Mouse (Mus musculus): ENCODE data around the gene Pcsk4. TPM values are rescaled to one million over a fixed set of nuclear protein-coding genes. Genes with fewer than 3 reads are reported as not detected.

The Pcsk4 gene
- polyA plus RNA-seq, 1 experiment from 2014 or later: 3.8 TPM

- Histone ChIP-seq H3K4me1 (replicated peaks; ENCODE audit: control insufficient read depth, insufficient read depth, low read length) (peaks cover 18% of the 10 kb centered on the region; the same call in 1 of the 2 replicates), H3K4me2 (ENCODE audit: low read depth, low read length, severe bottlenecking) (peak overlapping the region; percentile 74), H3K9ac (ENCODE audit: low read length) (peak overlapping the region; percentile 51), H3K27ac (ENCODE audit: low read depth, low read length) (no peak overlapping the region), H3K27me3 (ENCODE audit: control insufficient read depth, insufficient read depth, low read length) (no peaks in the 10 kb centered on the region; the same call in 1 of the 2 replicates), H3K36me3 (ENCODE audit: control insufficient read depth, insufficient read depth, low read length) (no peaks in the 10 kb centered on the region; the same call in 1 of the 2 replicates), H3K9me3 (ENCODE audit: control insufficient read depth, low read length) (no peaks in the 10 kb centered on the region), H3K4me3 (ENCODE audit: low read depth, low read length) (peak overlapping the region; percentile 44)
- WGBS: 7% methylated on average over 28 of the region's 28 CpGs
- DNase-seq (ENCODE audit: low spot score) (peak; percentile 76), ATAC-seq (replicated peaks; ENCODE audit: low FRiP score) (no peak)
These were observed 6.5 kb downstream of the Pcsk4 start for GRCm38 (mm10) chr10:80322811-80323211.

DNA sequence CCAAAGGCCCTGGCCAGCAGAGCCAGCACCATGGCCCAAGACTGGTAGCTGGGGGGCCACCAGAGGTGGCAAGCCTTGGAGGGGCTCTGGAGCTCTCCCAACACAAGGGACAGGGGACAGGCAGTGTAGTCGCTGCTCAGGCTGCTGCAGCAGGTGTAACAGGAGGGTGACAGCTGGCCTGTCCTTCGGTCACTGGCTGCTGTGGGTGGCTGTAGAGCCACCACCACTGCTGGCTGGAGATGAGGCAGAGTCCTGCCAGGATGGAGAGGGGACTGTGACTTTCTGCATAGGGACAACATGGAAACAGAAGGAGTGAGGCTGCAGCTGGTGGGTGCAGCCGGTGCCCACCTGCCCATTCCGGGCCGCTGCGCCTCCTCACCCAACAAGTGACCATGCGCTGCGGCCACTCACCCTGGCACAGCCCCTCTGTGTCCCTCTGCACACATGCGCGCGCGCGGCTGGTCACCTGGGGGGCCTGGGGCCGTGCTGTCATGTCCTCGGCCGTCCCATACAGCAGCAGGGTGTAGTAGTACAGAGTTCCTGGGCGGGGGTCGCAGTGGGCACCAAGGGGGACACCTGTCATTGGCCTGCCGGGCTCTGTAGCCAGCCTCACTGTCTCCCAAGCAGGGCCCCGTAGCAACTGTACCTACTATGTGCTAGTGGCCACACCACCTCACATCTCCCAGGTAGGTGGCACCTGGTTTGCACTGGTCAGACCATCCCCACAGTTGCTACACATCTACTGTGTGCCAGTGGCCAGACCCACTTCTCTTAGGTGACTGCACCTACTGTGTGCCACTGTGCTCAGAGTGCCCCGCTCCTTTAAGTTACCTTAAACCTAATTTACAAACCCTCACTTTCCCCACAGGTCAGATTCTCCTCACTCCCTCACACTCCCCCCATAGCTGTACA lies 7.4 kb downstream of the Pcsk4 start:
- Histone ChIP-seq H3K27ac (ENCODE audit: low read depth, low read length) (no peak overlapping the region), H3K36me3 (ENCODE audit: control insufficient read depth, insufficient read depth, low read length) (no peaks in the 10 kb centered on the region; the same call in 1 of the 2 replicates), H3K4me1 (replicated peaks; ENCODE audit: control insufficient read depth, insufficient read depth, low read length) (peaks cover 18% of the 10 kb centered on the region; the same call in 1 of the 2 replicates), H3K9me3 (ENCODE audit: control insufficient read depth, low read length) (no peaks in the 10 kb centered on the region), H3K27me3 (ENCODE audit: control insufficient read depth, insufficient read depth, low read length) (no peaks in the 10 kb centered on the region; the same call in 1 of the 2 replicates), H3K4me2 (ENCODE audit: low read depth, low read length, severe bottlenecking) (peak overlapping the region; percentile 8; the same call in 1 of the 2 replicates), H3K9ac (ENCODE audit: low read length) (no peak overlapping the region), H3K4me3 (ENCODE audit: low read depth, low read length) (peak overlapping the region; percentile 44)
- no peak for ATAC-seq (replicated peaks; ENCODE audit: low FRiP score)
- DNase-seq (ENCODE audit: low spot score): peak; percentile 60
- 93% methylated on average over 21 of the region's 21 CpGs for WGBS

GRCm38 (mm10) chr10:80321014-80321669 lies 8.2 kb downstream of the Pcsk4 start:
- H3K4me1 ChIP-seq (replicated peaks; ENCODE audit: control insufficient read depth, insufficient read depth, low read length): peaks cover 18% of the 10 kb centered on the region
- no peak overlapping the region for H3K4me3 ChIP-seq (ENCODE audit: low read depth, low read length)
- H3K27ac ChIP-seq (ENCODE audit: low read depth, low read length): no peak overlapping the region
- DNase-seq (ENCODE audit: low spot score): no peak
- 80% methylated on average over 6 of the region's 6 CpGs for whole genome bisulfite sequencing
- no peak overlapping the region for H3K4me2 ChIP-seq (ENCODE audit: low read depth, low read length, severe bottlenecking)
- H3K9ac ChIP-seq (ENCODE audit: low read length): no peak overlapping the region
- no peak for ATAC-seq (replicated peaks; ENCODE audit: low FRiP score)
- no peaks in the 10 kb centered on the region for H3K9me3 ChIP-seq (ENCODE audit: control insufficient read depth, low read length)
- H3K36me3 ChIP-seq (ENCODE audit: control insufficient read depth, insufficient read depth, low read length): no peaks in the 10 kb centered on the region; the same call in 1 of the 2 replicates
- no peaks in the 10 kb centered on the region; the same call in 1 of the 2 replicates for H3K27me3 ChIP-seq (ENCODE audit: control insufficient read depth, insufficient read depth, low read length)

- DNase-seq (ENCODE audit: low spot score): peak; percentile 93
- H3K27me3 ChIP-seq (ENCODE audit: control insufficient read depth, insufficient read depth, low read length): peaks cover 4% of the 10 kb centered on the region
- WGBS: under 1% methylated on average over 34 of the region's 34 CpGs
- H3K4me2 ChIP-seq (ENCODE audit: low read depth, low read length, severe bottlenecking): peak within 1 kb of the TSS; percentile 86
- H3K36me3 ChIP-seq (ENCODE audit: control insufficient read depth, insufficient read depth, low read length): no peaks in the 10 kb centered on the region; the same call in 1 of the 2 replicates
- H3K4me1 ChIP-seq (replicated peaks; ENCODE audit: control insufficient read depth, insufficient read depth, low read length): peaks cover 23% of the 10 kb centered on the region
- 0 out of 2 replicates have a peak within 1 kb of the TSS, but pooled peaks have one; percentile 25 for H3K27ac ChIP-seq (ENCODE audit: low read depth, low read length)
- peak within 1 kb of the TSS; percentile 75 for H3K9ac ChIP-seq (ENCODE audit: low read length)
- peak; percentile 62 for ATAC-seq (replicated peaks; ENCODE audit: low FRiP score)
- no peaks in the 10 kb centered on the region for H3K9me3 ChIP-seq (ENCODE audit: control insufficient read depth, low read length)
- H3K4me3 ChIP-seq (ENCODE audit: low read depth, low read length): peak within 1 kb of the TSS; percentile 88
These were observed 8.9 kb downstream of the Pcsk4 start, which contains the start of gene 2310011J03Rik for GRCm38 (mm10) chr10:80320340-80320760. TSS of gene 2310011J03Rik (minus strand) at chr10:80320537.

DNA sequence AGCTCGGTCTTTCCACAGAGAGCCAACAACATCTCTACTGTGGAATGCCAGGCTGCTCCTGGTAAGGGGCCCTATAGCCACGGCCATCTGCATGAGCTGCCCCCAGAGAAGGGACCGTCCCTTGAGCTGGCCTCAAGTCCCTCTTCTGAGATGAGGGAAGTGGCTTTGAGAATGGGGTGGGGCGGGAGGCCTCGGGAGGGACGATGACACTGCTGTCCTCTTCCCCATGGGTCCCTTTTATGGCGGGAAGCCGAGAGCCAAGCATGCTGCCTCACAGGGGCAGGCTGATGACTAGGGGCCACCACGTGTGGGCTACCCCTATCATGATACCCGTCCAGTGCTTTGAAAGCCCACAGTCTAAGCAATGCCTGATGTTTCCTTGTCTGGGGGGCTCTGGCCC lies 12.3 kb downstream of the Pcsk4 start:
- H3K27ac ChIP-seq (ENCODE audit: low read depth, low read length): no peak overlapping the region
- peaks cover 17% of the 10 kb centered on the region for H3K4me1 ChIP-seq (replicated peaks; ENCODE audit: control insufficient read depth, insufficient read depth, low read length)
- H3K27me3 ChIP-seq (ENCODE audit: control insufficient read depth, insufficient read depth, low read length): peaks cover 16% of the 10 kb centered on the region
- no peak overlapping the region for H3K9ac ChIP-seq (ENCODE audit: low read length)
- no peaks in the 10 kb centered on the region; the same call in 1 of the 2 replicates for H3K36me3 ChIP-seq (ENCODE audit: control insufficient read depth, insufficient read depth, low read length)
- H3K4me3 ChIP-seq (ENCODE audit: low read depth, low read length): no peak overlapping the region
- ATAC-seq (replicated peaks; ENCODE audit: low FRiP score): no peak
- WGBS: 66% methylated on average over 10 of the region's 10 CpGs
- no peak overlapping the region for H3K4me2 ChIP-seq (ENCODE audit: low read depth, low read length, severe bottlenecking)
- no peak for DNase-seq (ENCODE audit: low spot score)
- no peaks in the 10 kb centered on the region for H3K9me3 ChIP-seq (ENCODE audit: control insufficient read depth, low read length)

DNA sequence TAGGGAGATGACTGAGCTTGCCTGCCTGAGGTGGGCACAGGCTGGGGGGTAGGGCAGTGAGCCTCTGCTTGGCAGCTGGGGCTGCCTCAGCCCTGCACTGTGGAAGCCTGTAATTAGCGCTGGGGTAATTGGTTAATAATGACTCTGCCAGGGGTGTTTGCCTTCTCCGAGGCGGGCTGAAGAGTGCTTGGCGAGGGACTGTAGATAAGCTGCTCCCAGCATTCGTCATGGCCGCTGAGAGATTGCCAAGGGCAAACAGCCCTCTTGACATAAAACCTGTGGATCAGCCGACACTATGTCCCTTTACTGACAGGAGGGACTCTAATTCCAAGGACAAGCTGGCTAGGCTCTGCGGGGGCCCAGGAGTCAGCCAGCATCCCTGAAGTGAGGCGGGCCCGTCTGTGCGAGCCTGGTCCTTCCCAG lies 12.9 kb downstream of the Pcsk4 start:
- peak; percentile 61 for DNase-seq (ENCODE audit: low spot score)
- H3K9me3 ChIP-seq (ENCODE audit: control insufficient read depth, low read length): no peaks in the 10 kb centered on the region
- H3K4me3 ChIP-seq (ENCODE audit: low read depth, low read length): no peak overlapping the region
- no peak overlapping the region for H3K4me2 ChIP-seq (ENCODE audit: low read depth, low read length, severe bottlenecking)
- ATAC-seq (replicated peaks; ENCODE audit: low FRiP score): peak; percentile 19; the same call in 1 of the 2 replicates
- 40% methylated on average over 11 of the region's 11 CpGs for WGBS
- H3K27ac ChIP-seq (ENCODE audit: low read depth, low read length): no peak overlapping the region
- no peak overlapping the region; the same call in 1 of the 2 replicates for H3K9ac ChIP-seq (ENCODE audit: low read length)
- peaks cover 16% of the 10 kb centered on the region for H3K27me3 ChIP-seq (ENCODE audit: control insufficient read depth, insufficient read depth, low read length)
- H3K4me1 ChIP-seq (replicated peaks; ENCODE audit: control insufficient read depth, insufficient read depth, low read length): peaks cover 17% of the 10 kb centered on the region
- peaks cover 3% of the 10 kb centered on the region; the same call in 1 of the 2 replicates for H3K36me3 ChIP-seq (ENCODE audit: control insufficient read depth, insufficient read depth, low read length)

- no peak for ATAC-seq (replicated peaks; ENCODE audit: low FRiP score)
- WGBS: 53% methylated on average over 27 of the region's 27 CpGs
These were observed 14.0 kb downstream of the Pcsk4 start for GRCm38 (mm10) chr10:80315315-80315714.

DNA sequence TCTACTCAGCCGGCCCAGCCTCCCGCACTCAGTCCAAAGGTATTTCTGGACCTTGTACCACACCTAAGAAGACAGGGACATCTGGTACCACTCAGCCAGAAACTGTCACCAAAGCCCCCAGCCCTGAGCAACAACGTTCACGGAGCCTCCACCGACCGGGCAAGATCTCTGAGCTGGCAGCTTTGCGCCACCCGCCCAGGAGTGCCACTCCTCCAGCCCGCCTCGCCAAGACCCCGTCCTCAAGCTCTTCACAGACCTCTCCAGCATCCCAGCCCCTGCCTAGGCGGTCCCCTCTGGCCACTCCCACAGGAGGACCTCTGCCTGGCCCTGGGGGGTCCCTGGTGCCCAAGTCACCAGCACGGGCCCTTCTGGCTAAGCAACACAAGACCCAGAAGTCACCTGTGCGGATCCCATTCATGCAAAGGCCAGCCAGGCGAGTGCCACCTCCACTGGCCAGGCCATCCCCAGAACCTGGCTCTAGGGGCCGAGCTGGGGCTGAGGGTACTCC lies 14.8 kb downstream of the Pcsk4 start:
- Histone ChIP-seq H3K27ac (ENCODE audit: low read depth, low read length) (no peak overlapping the region), H3K36me3 (ENCODE audit: control insufficient read depth, insufficient read depth, low read length) (peaks cover 3% of the 10 kb centered on the region; the same call in 1 of the 2 replicates), H3K4me1 (replicated peaks; ENCODE audit: control insufficient read depth, insufficient read depth, low read length) (peaks cover 15% of the 10 kb centered on the region), H3K4me2 (ENCODE audit: low read depth, low read length, severe bottlenecking) (no peak overlapping the region), H3K9ac (ENCODE audit: low read length) (no peak overlapping the region), H3K4me3 (ENCODE audit: low read depth, low read length) (no peak overlapping the region), H3K9me3 (ENCODE audit: control insufficient read depth, low read length) (no peaks in the 10 kb centered on the region), H3K27me3 (ENCODE audit: control insufficient read depth, insufficient read depth, low read length) (peaks cover 16% of the 10 kb centered on the region)
- peak; percentile 59 for DNase-seq (ENCODE audit: low spot score)
- WGBS: 60% methylated on average over 16 of the region's 16 CpGs
- ATAC-seq (replicated peaks; ENCODE audit: low FRiP score): no peak

More at GRCm38 (mm10) chr10:80315315-80315714, 14.0 kb downstream of the Pcsk4 start:
- Histone ChIP-seq H3K4me2 (ENCODE audit: low read depth, low read length, severe bottlenecking) (no peak overlapping the region), H3K4me3 (ENCODE audit: low read depth, low read length) (no peak overlapping the region), H3K9ac (ENCODE audit: low read length) (no peak overlapping the region), H3K27me3 (ENCODE audit: control insufficient read depth, insufficient read depth, low read length) (peaks cover 16% of the 10 kb centered on the region), H3K4me1 (replicated peaks; ENCODE audit: control insufficient read depth, insufficient read depth, low read length) (peaks cover 17% of the 10 kb centered on the region), H3K27ac (ENCODE audit: low read depth, low read length) (no peak overlapping the region), H3K36me3 (ENCODE audit: control insufficient read depth, insufficient read depth, low read length) (peaks cover 3% of the 10 kb centered on the region; the same call in 1 of the 2 replicates), H3K9me3 (ENCODE audit: control insufficient read depth, low read length) (no peaks in the 10 kb centered on the region)
- peak; percentile 68 for DNase-seq (ENCODE audit: low spot score)

All from forebrain, embryonic 11.5 days (tissue).